Mouse (Mus musculus) heart, embryonic 15.5 days (tissue): ENCODE measurements around the gene Prr14. TPM values are rescaled to one million over a fixed set of nuclear protein-coding genes. Genes with fewer than 3 reads are reported as not detected.
"Not testable (repeated sequence)": the region's sequence is repeated elsewhere in the genome, so short reads cannot be mapped to it uniquely, and the experiment has no call there.

Source experiments
- ATAC-seq: fragments of 200-750 bp; cut with Nextera tagmentation; replicated peaks from 2 replicates; pipeline ENCODE4 v1.8.0; 2017; ENCODE audit warnings: low read depth, moderate TSS enrichment; ENCODE audit not compliant: insufficient number of reproducible peaks, insufficient read depth, low FRiP score
- H3K27ac ChIP-seq: fragments of 300-500 bp; sonication (generic); 2 replicates; pipeline ENCODE4 v1.5.1; 2015; ENCODE audit warnings: mild to moderate bottlenecking, inconsistent platforms
- H3K27me3 ChIP-seq: fragments of 300-500 bp; sonication (generic); 2 replicates; pipeline ENCODE4 v1.6.1; 2015; ENCODE audit warnings: inconsistent platforms
- H3K36me3 ChIP-seq: fragments of 300-500 bp; sonication (generic); 2 replicates; pipeline ENCODE4 v1.6.1; 2015; ENCODE audit warnings: mild to moderate bottlenecking, inconsistent platforms
- H3K4me1 ChIP-seq: fragments of 300-500 bp; sonication (generic); replicated peaks from 2 replicates; pipeline ENCODE4 v1.6.1; 2015; ENCODE audit warnings: inconsistent platforms
- H3K4me2 ChIP-seq: fragments of 300-500 bp; sonication (generic); 2 replicates; pipeline ENCODE4 v1.6.1; 2015; ENCODE audit warnings: inconsistent platforms, mild to moderate bottlenecking, moderate library complexity
- H3K4me3 ChIP-seq: fragments of 300-500 bp; sonication (generic); 2 replicates; pipeline ENCODE4 v1.5.1; 2015; ENCODE audit warnings: mild to moderate bottlenecking, inconsistent platforms
- H3K9ac ChIP-seq: fragments of 300-500 bp; sonication (generic); 2 replicates; pipeline ENCODE4 v1.6.1; 2015; ENCODE audit warnings: mild to moderate bottlenecking, inconsistent platforms
- H3K9me3 ChIP-seq: fragments of 300-500 bp; sonication (generic); replicated peaks from 2 replicates; pipeline ENCODE4 v1.6.1; 2016; ENCODE audit warnings: inconsistent platforms
- WGBS: fragments of 180-500 bp; shearing (Covaris S2); methylation state at CpG from one replicate; pipeline ENCODE4 v1.1.7; 2015; ENCODE audit warnings: mixed read lengths; 5-methylcytosine and 5-hydroxymethylcytosine counted together
- polyA plus RNA-seq: library from polyadenylated mRNA; unstranded; fragments of >200 nt; fragmentation: Nextera tagmentation; extraction: Ambion mirVana; gene quantifications from 2 replicates; pipeline ENCODE4 v1.2.1, GENCODE M21; 2015

The Prr14 gene
- polyA plus RNA-seq, 1 experiment from 2014 or later = 27.7 TPM

GRCm38 (mm10) chr7:127449966-127450365, 9.4 kb upstream of the Prr14 start:
- peaks cover 9% of the 10 kb centered on the region for H3K36me3 ChIP-seq
- no peak for ATAC-seq
- H3K4me2 ChIP-seq = peak overlapping the region; percentile 74
- 81% methylated on average over 7 of the region's 7 CpGs for WGBS
- H3K9ac ChIP-seq = peak overlapping the region; percentile 35; the same call in 1 of the 2 replicates
- H3K4me3 ChIP-seq = peak overlapping the region; percentile 67
- no peaks in the 10 kb centered on the region for H3K9me3 ChIP-seq
- H3K27me3 ChIP-seq = no peaks in the 10 kb centered on the region
- H3K4me1 ChIP-seq = peaks cover 35% of the 10 kb centered on the region
- H3K27ac ChIP-seq = no peak overlapping the region

- no peak overlapping the region for H3K9ac ChIP-seq
- peaks cover 28% of the 10 kb centered on the region for H3K36me3 ChIP-seq
- H3K4me2 ChIP-seq = no peak overlapping the region
- H3K9me3 ChIP-seq = no peaks in the 10 kb centered on the region
- no peak overlapping the region for H3K4me3 ChIP-seq
- WGBS = 96% methylated on average over 2 of the region's 2 CpGs
- H3K4me1 ChIP-seq = peaks cover 30% of the 10 kb centered on the region
- H3K27ac ChIP-seq = no peak overlapping the region
- H3K27me3 ChIP-seq = no peaks in the 10 kb centered on the region
- ATAC-seq = no peak
Measured at GRCm38 (mm10) chr7:127453056-127453455, 6.4 kb upstream of the Prr14 start.

- Histone ChIP-seq H3K4me2 (no peak overlapping the region), H3K4me1 (peaks cover 23% of the 10 kb centered on the region), H3K27ac (no peak overlapping the region), H3K9ac (no peak overlapping the region), H3K36me3 (peaks cover 38% of the 10 kb centered on the region), H3K9me3 (no peaks in the 10 kb centered on the region), H3K27me3 (no peaks in the 10 kb centered on the region), H3K4me3 (no peak overlapping the region)
- no peak for ATAC-seq
- WGBS = 82% methylated on average over 7 of the region's 7 CpGs
Measured at GRCm38 (mm10) chr7:127454905-127455304, 4.5 kb upstream of the Prr14 start.

- H3K4me3 ChIP-seq, H3K4me1 ChIP-seq, H3K9me3 ChIP-seq, H3K27ac ChIP-seq, ATAC-seq, H3K9ac ChIP-seq, H3K27me3 ChIP-seq, H3K4me2 ChIP-seq: not testable (repeated sequence)
- peaks cover 53% of the 10 kb centered on the region for H3K36me3 ChIP-seq
- 86% methylated on average over 3 of the region's 3 CpGs for WGBS
Measured at GRCm38 (mm10) chr7:127458371-127459122, 864 bp upstream of the Prr14 start.

- H3K9ac ChIP-seq = no peak overlapping the region
- H3K36me3 ChIP-seq = peaks cover 32% of the 10 kb centered on the region
- no peaks in the 10 kb centered on the region for H3K9me3 ChIP-seq
- H3K27me3 ChIP-seq = no peaks in the 10 kb centered on the region
- H3K4me3 ChIP-seq = no peak overlapping the region
- H3K4me1 ChIP-seq = no peaks in the 10 kb centered on the region
- WGBS = 87% methylated on average over 3 of the region's 3 CpGs
- H3K27ac ChIP-seq = no peak overlapping the region
- no peak for ATAC-seq
- no peak overlapping the region for H3K4me2 ChIP-seq
Measured at GRCm38 (mm10) chr7:127465191-127465590, 5.8 kb downstream of the Prr14 start.

- WGBS = 90% methylated on average over 2 of the region's 2 CpGs
- H3K27me3 ChIP-seq, ATAC-seq, H3K9ac ChIP-seq, H3K4me1 ChIP-seq, H3K4me2 ChIP-seq, H3K4me3 ChIP-seq, H3K9me3 ChIP-seq, H3K27ac ChIP-seq: not testable (repeated sequence)
- H3K36me3 ChIP-seq = peaks cover 32% of the 10 kb centered on the region
Measured at GRCm38 (mm10) chr7:127465670-127466069, 6.3 kb downstream of the Prr14 start.

GRCm38 (mm10) chr7:127466606-127467005, 7.2 kb downstream of the Prr14 start:
- Histone ChIP-seq H3K36me3 (peaks cover 30% of the 10 kb centered on the region), H3K27me3 (no peaks in the 10 kb centered on the region)

GRCm38 (mm10) chr7:127470011-127470715, 10.8 kb downstream of the Prr14 start:
- H3K4me3 ChIP-seq = peak overlapping the region; percentile 72
- peaks cover 36% of the 10 kb centered on the region for H3K36me3 ChIP-seq
- H3K9ac ChIP-seq = peak overlapping the region; percentile 85
- H3K27ac ChIP-seq = peak overlapping the region; percentile 96
- WGBS = 8% methylated on average over 10 of the region's 10 CpGs
- no peak for ATAC-seq
- peak overlapping the region; percentile 75 for H3K4me2 ChIP-seq
- H3K9me3 ChIP-seq = no peaks in the 10 kb centered on the region
- H3K4me1 ChIP-seq = peaks cover 9% of the 10 kb centered on the region
- H3K27me3 ChIP-seq = no peaks in the 10 kb centered on the region

More at GRCm38 (mm10) chr7:127466606-127467005, 7.2 kb downstream of the Prr14 start:
- Histone ChIP-seq H3K4me3 (no peak overlapping the region), H3K9me3 (no peaks in the 10 kb centered on the region), H3K4me2 (no peak overlapping the region), H3K27ac (no peak overlapping the region), H3K4me1 (no peaks in the 10 kb centered on the region), H3K9ac (no peak overlapping the region)
- no peak for ATAC-seq
- 90% methylated on average over 4 of the region's 4 CpGs for WGBS

GRCm38 (mm10) chr7:127470743-127471645, 11.6 kb downstream of the Prr14 start:
- Histone ChIP-seq H3K36me3 (peaks cover 44% of the 10 kb centered on the region), H3K4me3 (peak overlapping the region; percentile 72), H3K4me2 (peak overlapping the region; percentile 75), H3K27ac (peak overlapping the region; percentile 96), H3K27me3 (no peaks in the 10 kb centered on the region), H3K4me1 (peaks cover 9% of the 10 kb centered on the region), H3K9ac (peak overlapping the region; percentile 85), H3K9me3 (no peaks in the 10 kb centered on the region)
- ATAC-seq = peak; percentile 90
- under 1% methylated on average over 46 of the region's 46 CpGs for WGBS

GRCm38 (mm10) chr7:127471646-127472010, 12.2 kb downstream of the Prr14 start:
- H3K4me2 ChIP-seq = peak overlapping the region; percentile 75
- peak overlapping the region; percentile 96 for H3K27ac ChIP-seq
- no peaks in the 10 kb centered on the region for H3K9me3 ChIP-seq
- peak overlapping the region; percentile 85 for H3K9ac ChIP-seq
- peak overlapping the region; percentile 72 for H3K4me3 ChIP-seq
- ATAC-seq = peak; percentile 21; the same call in 1 of the 2 replicates
- peaks cover 45% of the 10 kb centered on the region for H3K36me3 ChIP-seq
- no peaks in the 10 kb centered on the region for H3K27me3 ChIP-seq
- under 1% methylated on average over 25 of the region's 25 CpGs for WGBS
- H3K4me1 ChIP-seq = peaks cover 11% of the 10 kb centered on the region

GRCm38 (mm10) chr7:127472060-127472459, 12.6 kb downstream of the Prr14 start:
- Histone ChIP-seq H3K4me3 (peak overlapping the region; percentile 72), H3K27ac (peak overlapping the region; percentile 96), H3K9me3 (no peaks in the 10 kb centered on the region), H3K9ac (peak overlapping the region; percentile 85), H3K36me3 (peaks cover 41% of the 10 kb centered on the region), H3K4me2 (peak overlapping the region; percentile 75), H3K4me1 (peaks cover 15% of the 10 kb centered on the region), H3K27me3 (no peaks in the 10 kb centered on the region)
- ATAC-seq = no peak
- WGBS = 3% methylated on average over 7 of the region's 7 CpGs
